Mouse (Mus musculus) adrenal gland, postnatal 10 days (tissue): ENCODE data around the gene Gpr152. TPM values are rescaled to one million over a fixed set of nuclear protein-coding genes. Genes with fewer than 3 reads are reported as not detected.
A peak's percentile ranks its signal among the peaks of the same experiment; 100 is the strongest.

Experiments
- DNase-seq: peaks from one replicate; pipeline ENCODE4 v3.0.0; 2021; ENCODE audit warnings: mixed read lengths
- total RNA-seq, 2 experiments: library from RNA; stranded (reverse); gene quantifications; 2 replicates each; pipeline ENCODE4 v1.2.3; 2021

Gpr152 gene
- total RNA-seq, 2 experiments from 2014 or later: not detected

GRCm38 (mm10) chr19:4150567-4151487 lies 11.2 kb downstream of the Gpr152 start:
- DNase-seq: no peak

GRCm38 (mm10) chr19:4151488-4151860 lies 11.9 kb downstream of the Gpr152 start:
- no peak for DNase-seq

- no peak for DNase-seq
These were observed 12.3 kb downstream of the Gpr152 start for GRCm38 (mm10) chr19:4151898-4152297.

- no peak for DNase-seq
These were observed 13.1 kb downstream of the Gpr152 start for GRCm38 (mm10) chr19:4152445-4153231.

GRCm38 (mm10) chr19:4153232-4153654 lies 13.7 kb downstream of the Gpr152 start, which contains the start of gene Ptprcap:
Gene Ptprcap (plus strand): TSS chr19:4153604.
- peak; percentile 56 for DNase-seq

- DNase-seq: no peak
These were observed 15.0 kb downstream of the Gpr152 start for GRCm38 (mm10) chr19:4154437-4155222.

- DNase-seq: no peak
These were observed 15.9 kb downstream of the Gpr152 start for GRCm38 (mm10) chr19:4155223-4156072.

GRCm38 (mm10) chr19:4156073-4156579 lies 16.5 kb downstream of the Gpr152 start:
- no peak for DNase-seq

GRCm38 (mm10) chr19:4156771-4157170 lies 17.2 kb downstream of the Gpr152 start:
- DNase-seq: no peak

- no peak for DNase-seq
These were observed 19.5 kb downstream of the Gpr152 start for GRCm38 (mm10) chr19:4159049-4159448.

GRCm38 (mm10) chr19:4162646-4163542 lies 23.3 kb downstream of the Gpr152 start, which contains the start of gene Rps6kb2:
Gene Rps6kb2 (minus strand): TSS chr19:4163354.
- DNase-seq: peak; percentile 98

GRCm38 (mm10) chr19:4163543-4163887 lies 23.9 kb downstream of the Gpr152 start:
- no peak for DNase-seq

- DNase-seq: no peak
These were observed 24.5 kb downstream of the Gpr152 start for GRCm38 (mm10) chr19:4164100-4164499.

- DNase-seq: peak; percentile 67
These were observed 25.1 kb downstream of the Gpr152 start for GRCm38 (mm10) chr19:4164721-4165120.

GRCm38 (mm10) chr19:4166678-4167476 lies 27.3 kb downstream of the Gpr152 start:
- DNase-seq: peak; percentile 33

GRCm38 (mm10) chr19:4169378-4169784 lies 29.8 kb downstream of the Gpr152 start:
- peak; percentile 100 for DNase-seq

- DNase-seq: no peak
These were observed 30.2 kb downstream of the Gpr152 start for GRCm38 (mm10) chr19:4169810-4170209.

GRCm38 (mm10) chr19:4170723-4171392 lies 31.3 kb downstream of the Gpr152 start:
- no peak for DNase-seq
